Mouse (Mus musculus): ENCODE results near the gene Lcn9.
A peak's percentile ranks its signal among the peaks of the same experiment; 100 is the strongest.

Gene Lcn9

DNA sequence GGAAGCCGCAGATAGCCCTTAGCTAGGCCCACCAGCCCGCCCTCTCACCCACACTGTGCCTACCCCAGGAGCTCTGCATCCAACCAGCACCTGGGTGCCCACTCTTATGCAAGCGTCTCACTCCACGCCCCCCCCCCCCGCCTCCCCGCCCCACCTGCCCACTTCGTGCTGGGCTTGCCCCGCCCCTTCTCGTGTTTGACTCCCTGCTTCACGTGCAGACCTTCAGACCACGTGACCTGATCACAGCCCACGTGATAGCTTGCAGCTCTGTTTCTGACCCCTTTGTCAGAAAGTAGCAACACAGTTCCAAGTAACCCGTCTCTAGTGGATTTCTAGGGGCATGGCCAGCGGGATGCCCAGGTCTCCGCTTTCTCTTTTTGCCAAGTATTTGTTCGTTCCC is 24.3 kb downstream of the Lcn9 start, which contains the start of gene Sohlh1:
Gene Sohlh1 (minus strand): TSS at position 23 of the 400 bp plus-strand sequence.
- peak; percentile 16 for DNase-seq (ENCODE audit: low read depth, low spot score)

DNA sequence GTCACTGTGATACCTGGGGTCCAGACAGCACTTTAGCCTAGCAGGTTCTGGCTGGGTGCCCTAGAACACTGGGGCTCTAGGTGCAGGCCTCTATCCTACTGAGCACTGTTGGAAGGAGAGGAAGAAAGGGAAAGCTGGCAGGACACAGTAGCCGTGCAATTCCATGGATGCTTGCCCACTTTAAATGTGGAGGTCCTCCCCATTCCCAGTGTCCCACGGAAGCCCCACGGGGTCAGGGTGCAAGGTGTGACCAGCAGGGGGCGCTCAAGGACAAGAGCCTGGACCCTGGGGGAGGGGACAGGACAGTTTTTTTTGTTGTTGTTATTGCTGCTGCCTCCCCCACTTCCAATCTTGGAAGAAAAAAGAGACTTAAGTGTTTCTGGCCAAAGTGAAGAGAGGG is 27.4 kb downstream of the Lcn9 start:
- peak; percentile 39 for DNase-seq (ENCODE audit: low read depth, low spot score)

DNA sequence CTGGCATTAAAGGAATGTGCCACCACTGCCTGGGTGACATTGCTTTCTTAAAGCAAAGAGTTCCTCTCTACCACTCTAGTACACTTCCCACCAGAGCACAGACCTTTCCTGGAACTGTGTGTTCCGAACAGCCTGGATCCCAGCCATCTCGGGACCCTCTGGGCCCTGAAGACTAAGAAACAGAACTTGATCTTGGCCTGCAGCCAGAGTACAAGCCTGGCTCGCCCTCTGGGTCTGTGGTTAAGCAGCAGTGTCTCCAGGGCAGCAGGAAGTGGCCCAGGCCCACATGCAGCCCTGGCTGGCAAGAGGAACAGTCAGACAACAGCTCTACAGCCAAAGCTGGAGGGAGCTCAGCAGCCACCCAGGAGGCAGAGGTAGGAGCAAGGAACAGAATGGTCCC is 29.7 kb downstream of the Lcn9 start:
- DNase-seq (ENCODE audit: low read depth, low spot score) = no peak

DNA sequence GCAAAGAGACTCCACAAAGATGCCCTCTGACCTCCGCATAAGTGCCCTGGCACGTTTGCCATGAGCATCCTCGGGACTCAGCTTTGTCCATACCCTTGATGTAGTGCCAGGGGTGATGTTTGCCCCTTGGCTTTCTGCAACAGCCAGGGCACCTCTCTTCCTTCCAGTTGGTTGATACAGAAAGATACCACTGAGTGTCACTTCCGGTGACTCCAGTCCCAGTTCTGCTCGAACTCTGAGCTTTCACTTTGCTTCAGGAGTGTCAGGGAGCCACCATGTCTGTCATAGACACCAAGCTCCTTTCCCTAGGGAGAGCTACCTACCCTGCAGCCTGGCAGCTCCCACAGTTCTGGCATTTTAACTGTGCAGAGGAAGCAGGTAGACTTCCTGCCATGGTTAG is 31.0 kb downstream of the Lcn9 start:
- no peak for DNase-seq (ENCODE audit: low read depth, low spot score)

DNA sequence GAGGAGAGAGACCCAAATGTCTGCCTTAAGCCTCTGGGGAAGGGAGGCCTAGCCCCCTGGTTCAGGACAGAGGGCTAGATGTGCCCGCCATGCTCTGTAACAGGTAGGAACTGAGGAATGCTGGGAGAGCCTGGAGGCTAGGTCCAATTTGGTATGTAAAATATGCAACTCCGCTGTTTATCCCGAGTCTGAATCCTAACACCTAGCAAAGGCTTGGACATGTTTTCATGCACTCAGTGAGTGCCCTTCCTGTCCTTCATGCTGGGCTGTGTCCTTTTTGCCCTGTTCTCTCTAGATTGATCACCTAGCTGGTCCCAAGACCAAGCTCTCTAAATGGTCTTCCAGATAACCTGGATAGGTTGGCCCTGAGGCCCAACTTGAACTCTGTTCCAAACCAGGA is 36.9 kb downstream of the Lcn9 start:
- DNase-seq (ENCODE audit: low read depth, low spot score) = no peak

DNA sequence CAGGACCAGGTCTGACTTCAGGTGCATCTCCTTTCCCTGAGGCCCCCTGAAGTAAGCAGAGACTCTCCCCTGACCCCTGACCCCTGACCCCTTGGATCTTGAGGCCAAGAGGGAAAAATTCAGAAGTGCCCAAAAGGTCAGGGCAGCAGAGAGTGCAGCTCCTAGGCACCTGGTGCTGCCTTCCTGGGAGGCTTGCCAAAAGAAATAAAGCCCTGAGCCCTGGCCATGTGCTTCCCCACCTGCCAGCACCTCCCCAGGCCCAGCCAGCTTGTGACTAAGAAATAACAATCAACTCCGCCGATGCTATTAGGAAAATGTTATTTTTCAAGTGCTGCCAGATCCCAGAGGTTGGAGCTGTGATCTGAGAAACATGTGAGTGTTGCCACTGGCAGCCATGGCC is 39.1 kb downstream of the Lcn9 start:
- DNase-seq (ENCODE audit: low read depth, low spot score) = no peak

DNA sequence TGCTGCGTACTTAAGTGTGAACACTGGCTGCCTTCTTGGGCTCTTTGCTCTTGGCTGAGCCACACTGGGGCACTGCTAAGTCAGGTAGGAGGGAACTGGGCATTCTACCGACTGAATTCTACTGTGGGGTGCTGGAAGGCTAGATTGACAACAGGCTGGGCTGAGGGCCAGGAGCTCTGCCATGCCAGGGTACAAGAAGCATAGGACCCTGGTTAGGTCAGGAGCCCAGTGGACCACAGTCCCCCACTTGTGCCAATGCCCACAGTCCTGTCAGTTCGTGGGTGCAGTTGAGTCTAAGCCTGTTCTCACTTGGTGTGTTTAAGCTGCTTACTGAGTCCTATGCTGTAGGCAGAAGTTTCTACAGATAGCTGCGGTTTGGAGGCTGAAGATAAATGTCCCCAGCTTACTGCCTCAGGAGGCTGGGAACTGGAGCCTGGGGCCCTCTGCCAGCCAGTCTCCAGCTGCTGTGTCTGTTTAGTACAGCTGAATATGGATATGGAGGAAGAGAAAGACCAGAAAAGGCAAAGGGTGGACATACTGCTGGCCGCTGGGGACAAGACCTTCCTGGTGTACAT is 39.8 kb downstream of the Lcn9 start:
- no peak for DNase-seq (ENCODE audit: low read depth, low spot score)

DNA sequence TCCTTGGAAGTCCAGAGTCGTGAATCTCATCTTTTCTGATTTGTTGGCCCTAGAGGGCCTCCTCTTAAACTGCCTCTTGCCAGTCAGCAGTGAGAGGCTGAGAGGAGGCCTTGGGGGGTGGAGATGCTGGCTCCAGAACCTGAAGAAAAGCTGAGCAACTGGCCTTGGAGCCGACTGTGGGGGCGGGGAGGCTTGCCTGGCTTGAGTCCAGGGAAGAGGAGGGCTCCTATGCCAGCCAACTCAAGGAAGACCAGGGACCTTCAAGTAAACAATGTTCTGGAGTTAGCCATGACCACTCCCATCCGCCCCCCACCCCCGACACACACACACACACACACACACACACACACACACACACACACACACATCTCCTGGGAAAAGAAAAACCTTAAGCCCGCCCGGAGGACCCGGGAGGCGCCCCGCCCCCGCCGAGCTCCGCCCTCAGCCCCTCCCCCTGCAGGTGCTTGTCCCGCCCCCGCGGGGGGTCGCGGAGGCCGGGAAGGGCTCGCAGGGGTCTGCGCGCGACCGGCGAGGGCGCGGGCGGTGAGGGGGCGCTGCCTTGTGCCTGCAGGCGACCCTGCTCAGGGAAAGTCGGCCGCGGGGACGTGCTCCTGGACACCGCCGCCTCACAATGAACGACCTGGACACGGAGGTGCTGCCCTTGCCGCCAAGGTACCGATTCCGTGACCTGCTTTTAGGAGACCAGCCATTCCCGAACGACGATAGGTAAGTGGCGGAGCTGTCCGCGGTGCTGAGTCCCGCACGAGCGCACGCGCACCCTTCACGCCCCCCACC is 40.6 kb downstream of the Lcn9 start, which contains the start of gene Kcnt1:
Gene Kcnt1 (plus strand): TSS at position 398 of the 795 bp plus-strand sequence.
- peak; percentile 78 for DNase-seq (ENCODE audit: low read depth, low spot score)

DNA sequence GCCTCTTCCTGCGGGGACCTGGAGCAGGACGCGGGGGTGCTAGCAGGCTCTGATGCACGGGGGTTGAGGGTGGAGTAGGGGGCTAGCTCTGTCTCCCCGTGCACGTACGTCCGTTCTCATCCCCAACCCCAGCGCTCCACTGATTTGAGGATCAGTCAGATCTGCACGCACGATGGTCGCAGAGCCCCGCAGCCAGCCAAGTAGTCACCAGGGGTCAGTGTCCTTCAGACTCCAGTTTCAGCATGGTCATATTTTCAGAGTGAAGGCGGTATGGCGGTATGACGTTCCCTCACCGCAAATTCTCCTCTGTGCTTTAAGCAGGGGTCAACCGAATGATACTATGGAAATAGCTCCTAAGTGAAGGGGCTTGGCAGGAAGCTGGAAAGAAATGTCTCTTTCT is 41.3 kb downstream of the Lcn9 start:
- DNase-seq (ENCODE audit: low read depth, low spot score) = peak; percentile 25

DNA sequence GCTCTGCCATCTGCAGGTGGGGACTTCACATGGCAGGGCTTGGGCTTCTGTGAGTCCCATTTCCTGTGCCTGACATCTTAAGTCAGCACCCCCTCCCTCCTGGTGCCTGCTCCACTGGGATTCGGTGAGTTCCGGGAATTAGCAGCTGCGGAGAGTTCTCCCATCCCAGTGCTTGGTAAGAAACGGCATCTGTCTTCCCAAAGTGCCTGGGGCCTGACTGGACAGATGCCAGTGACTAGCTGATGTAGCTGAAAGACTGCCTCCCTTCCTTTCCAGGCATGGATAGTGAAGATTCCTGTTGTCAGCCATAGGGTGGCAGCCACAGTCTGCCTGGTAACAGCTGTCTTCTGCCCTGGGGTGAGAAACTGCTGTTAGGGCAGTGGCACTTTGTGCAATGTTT is 42.5 kb downstream of the Lcn9 start:
- DNase-seq (ENCODE audit: low read depth, low spot score) = no peak

DNA sequence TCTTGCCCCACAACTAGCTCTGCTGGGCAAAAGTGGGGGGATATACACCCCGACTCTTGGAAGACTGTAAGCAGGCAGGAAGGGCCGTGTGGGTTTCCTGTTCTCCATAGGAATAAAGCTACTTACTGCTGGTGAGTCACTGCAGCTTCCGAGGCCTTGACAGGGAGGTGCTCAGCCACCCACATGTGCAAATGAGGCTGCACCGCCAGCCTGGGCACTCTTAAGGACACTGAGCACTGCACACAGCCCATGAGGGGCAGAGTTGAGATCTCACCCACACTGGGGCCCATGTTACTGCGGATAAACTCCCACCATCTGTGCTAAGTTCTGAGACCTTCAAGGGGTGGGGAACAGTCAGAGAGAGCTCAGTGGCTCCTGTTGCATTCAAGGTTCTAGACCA is 43.7 kb downstream of the Lcn9 start:
- no peak for DNase-seq (ENCODE audit: low read depth, low spot score)
